Mouse (Mus musculus): ENCODE results near the gene Tfb2m. TPM values are rescaled to one million over a fixed set of nuclear protein-coding genes. Genes with fewer than 3 reads are reported as not detected.

Tfb2m gene
- 82.7 and 125 TPM in 2 replicates for polyA plus RNA-seq (2012; ENCODE audit: insufficient read depth, insufficient read length, missing spikeins)

DNA sequence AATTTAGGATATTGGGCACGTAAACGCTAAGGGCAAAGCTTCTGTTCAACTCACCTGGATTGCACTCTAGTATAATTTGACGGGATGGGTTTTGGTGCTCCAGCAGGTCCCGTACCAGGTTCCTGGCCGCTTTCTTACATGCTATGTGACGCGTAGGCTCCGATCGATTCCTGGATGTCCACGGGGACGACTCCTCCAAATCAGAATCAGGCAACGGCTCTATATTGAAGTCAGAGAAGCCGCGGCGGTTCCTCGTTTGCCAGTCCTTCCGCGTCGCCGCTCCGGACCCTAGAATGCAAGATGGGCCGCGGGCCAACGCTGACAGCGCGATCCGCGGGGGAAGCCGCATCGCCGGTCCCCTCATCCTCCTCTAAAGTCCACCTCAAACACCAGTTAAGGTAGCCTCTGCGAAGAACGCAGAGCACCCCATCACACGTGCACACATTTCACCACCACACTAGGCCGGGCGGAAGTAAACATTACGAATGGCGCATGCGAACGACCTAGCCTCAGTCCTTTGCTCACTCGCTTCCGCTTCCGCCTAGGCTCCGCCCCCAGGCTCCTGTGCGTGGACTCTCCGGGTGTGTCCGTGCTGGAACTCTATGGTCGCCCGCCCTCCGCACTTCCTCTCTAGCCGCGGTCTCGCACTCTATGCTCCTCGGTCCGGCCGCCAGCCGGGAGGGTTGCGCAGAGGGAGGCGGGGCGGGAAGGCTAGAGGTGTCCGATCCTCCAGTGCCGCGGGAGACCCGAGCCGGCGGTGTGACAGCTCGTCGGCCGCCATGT, at the start of gene Tfb2m, which contains the start of gene Cnst:
Gene Tfb2m, minus strand, starts transcription at position 500 of the 783 bp plus-strand sequence.
Gene Cnst, plus strand, starts transcription at position 603 of the 783 bp plus-strand sequence.
- Histone ChIP-seq H3K4me1 (ENCODE audit: control insufficient read depth, insufficient read depth, insufficient read length, low read length) (peaks cover 14% of the 10 kb centered on the region), H3K4me3 (ENCODE audit: insufficient read depth, low read depth, low read length) (peak within 1 kb of the TSS; percentile 83), H3K27ac (replicated peaks; ENCODE audit: low read depth, low read length) (peak within 1 kb of the TSS; percentile 60)

- Histone ChIP-seq H3K27ac (replicated peaks; ENCODE audit: low read depth, low read length) (no peak overlapping the region), H3K4me3 (ENCODE audit: insufficient read depth, low read depth, low read length) (no peak overlapping the region), H3K4me1 (ENCODE audit: control insufficient read depth, insufficient read depth, insufficient read length, low read length) (peaks cover 22% of the 10 kb centered on the region)
Observed at GRCm38 (mm10) chr1:179592972-179593371, 46.9 kb upstream of the Tfb2m start.

- no peak overlapping the region for H3K4me3 ChIP-seq (ENCODE audit: insufficient read depth, low read depth, low read length)
- H3K4me1 ChIP-seq (ENCODE audit: control insufficient read depth, insufficient read depth, insufficient read length, low read length): peaks cover 28% of the 10 kb centered on the region
- no peak overlapping the region for H3K27ac ChIP-seq (replicated peaks; ENCODE audit: low read depth, low read length)
Observed at GRCm38 (mm10) chr1:179592143-179592542, 46.1 kb upstream of the Tfb2m start.

GRCm38 (mm10) chr1:179591639-179592038, 45.6 kb upstream of the Tfb2m start:
- no peak overlapping the region for H3K27ac ChIP-seq (replicated peaks; ENCODE audit: low read depth, low read length)
- peaks cover 33% of the 10 kb centered on the region for H3K4me1 ChIP-seq (ENCODE audit: control insufficient read depth, insufficient read depth, insufficient read length, low read length)
- H3K4me3 ChIP-seq (ENCODE audit: insufficient read depth, low read depth, low read length): no peak overlapping the region

- Histone ChIP-seq H3K4me3 (ENCODE audit: insufficient read depth, low read depth, low read length) (no peak overlapping the region), H3K27ac (replicated peaks; ENCODE audit: low read depth, low read length) (peak overlapping the region; percentile 75), H3K4me1 (ENCODE audit: control insufficient read depth, insufficient read depth, insufficient read length, low read length) (peaks cover 55% of the 10 kb centered on the region)
Observed at GRCm38 (mm10) chr1:179588230-179588629, 42.2 kb upstream of the Tfb2m start.

DNA sequence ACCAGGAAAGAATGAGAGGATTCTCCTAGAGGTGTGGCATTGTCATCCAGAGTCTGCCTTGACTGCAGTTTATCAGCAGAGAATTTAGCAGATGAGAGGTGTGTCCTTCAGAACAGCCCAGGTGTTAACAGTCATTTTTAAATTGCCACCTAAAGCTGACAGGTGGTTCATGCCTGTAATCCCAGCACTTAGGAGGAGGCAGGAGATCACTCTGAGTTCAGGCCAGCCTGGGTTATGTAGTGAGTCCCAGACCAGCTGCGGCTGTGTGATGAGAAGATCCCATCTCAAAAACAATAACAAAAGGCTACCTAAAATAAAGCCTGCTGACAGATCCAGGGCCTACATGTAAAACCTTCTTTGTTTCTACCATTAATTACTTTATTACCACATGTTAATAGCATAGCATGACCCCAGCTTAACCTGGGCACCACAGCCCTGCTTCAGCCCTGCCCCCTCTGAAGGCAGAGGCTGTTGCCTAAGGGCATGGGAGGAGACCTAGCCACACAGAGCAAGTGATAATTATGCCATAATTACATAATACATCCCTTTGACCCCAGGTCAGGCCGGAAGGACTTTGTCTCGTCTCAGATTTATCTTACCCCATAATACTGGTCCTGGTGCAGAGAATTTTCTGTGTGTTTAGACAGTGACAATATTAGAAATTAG, 40.5 kb upstream of the Tfb2m start:
- Histone ChIP-seq H3K4me1 (ENCODE audit: control insufficient read depth, insufficient read depth, insufficient read length, low read length) (peaks cover 58% of the 10 kb centered on the region), H3K4me3 (ENCODE audit: insufficient read depth, low read depth, low read length) (no peak overlapping the region), H3K27ac (replicated peaks; ENCODE audit: low read depth, low read length) (peak overlapping the region; percentile 75)

DNA sequence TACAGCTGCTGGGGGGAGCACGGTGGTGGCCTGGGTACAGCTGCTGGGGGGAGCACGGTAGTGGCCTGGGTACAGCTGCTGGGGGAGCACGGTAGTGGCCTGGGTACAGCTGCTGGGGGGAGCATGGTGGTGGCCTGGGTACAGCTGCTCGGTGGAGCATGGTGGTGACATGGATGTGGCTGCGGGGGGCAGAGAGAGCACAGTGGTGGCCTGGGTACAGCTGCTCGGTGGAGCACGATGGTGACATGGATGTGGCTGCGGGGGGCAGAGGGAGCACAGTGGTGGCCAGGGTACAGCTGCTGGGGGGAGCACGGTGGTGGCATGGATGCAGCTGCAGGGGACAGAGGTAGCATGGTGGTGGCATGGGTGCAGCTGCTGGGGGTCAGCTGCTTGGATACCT, 39.6 kb upstream of the Tfb2m start:
- H3K4me3 ChIP-seq (ENCODE audit: insufficient read depth, low read depth, low read length): no peak overlapping the region
- H3K4me1 ChIP-seq (ENCODE audit: control insufficient read depth, insufficient read depth, insufficient read length, low read length): peaks cover 60% of the 10 kb centered on the region
- H3K27ac ChIP-seq (replicated peaks; ENCODE audit: low read depth, low read length): 0 out of 2 replicates have a peak overlapping the region, but pooled peaks have one; percentile 10

DNA sequence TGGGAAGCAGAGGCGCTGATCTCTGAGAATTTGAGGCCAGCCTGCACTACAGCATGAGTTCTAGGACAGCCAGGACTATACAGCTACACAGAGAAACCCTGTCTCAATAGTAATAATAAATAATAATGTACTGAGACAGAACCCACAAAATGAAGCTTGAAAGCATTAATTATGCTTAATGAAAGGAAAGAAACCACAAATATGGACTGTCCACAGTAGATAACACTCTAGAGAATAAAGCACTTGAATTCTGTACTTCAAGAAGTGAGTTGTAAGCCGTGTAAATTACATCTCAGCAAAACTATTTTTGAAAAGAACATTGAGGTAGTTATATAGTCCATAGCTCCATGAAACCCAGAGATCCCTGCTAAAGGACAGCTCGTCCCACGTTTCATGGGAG, 38.2 kb upstream of the Tfb2m start:
- Histone ChIP-seq H3K27ac (replicated peaks; ENCODE audit: low read depth, low read length) (peak overlapping the region; percentile 32; the same call in 1 of the 2 replicates), H3K4me1 (ENCODE audit: control insufficient read depth, insufficient read depth, insufficient read length, low read length) (peaks cover 61% of the 10 kb centered on the region)

GRCm38 (mm10) chr1:179583090-179583489, 37.0 kb upstream of the Tfb2m start:
- peak overlapping the region; percentile 75 for H3K27ac ChIP-seq (replicated peaks; ENCODE audit: low read depth, low read length)
- peaks cover 63% of the 10 kb centered on the region for H3K4me1 ChIP-seq (ENCODE audit: control insufficient read depth, insufficient read depth, insufficient read length, low read length)
- H3K4me3 ChIP-seq (ENCODE audit: insufficient read depth, low read depth, low read length): no peak overlapping the region

More for the DNA sequence above, 38.2 kb upstream of the Tfb2m start:
- no peak overlapping the region for H3K4me3 ChIP-seq (ENCODE audit: insufficient read depth, low read depth, low read length)

GRCm38 (mm10) chr1:179582021-179582433, 36.0 kb upstream of the Tfb2m start:
- Histone ChIP-seq H3K4me3 (ENCODE audit: insufficient read depth, low read depth, low read length) (no peak overlapping the region), H3K27ac (replicated peaks; ENCODE audit: low read depth, low read length) (peak overlapping the region; percentile 80), H3K4me1 (ENCODE audit: control insufficient read depth, insufficient read depth, insufficient read length, low read length) (peaks cover 53% of the 10 kb centered on the region)

- peaks cover 47% of the 10 kb centered on the region for H3K4me1 ChIP-seq (ENCODE audit: control insufficient read depth, insufficient read depth, insufficient read length, low read length)
- H3K4me3 ChIP-seq (ENCODE audit: insufficient read depth, low read depth, low read length): no peak overlapping the region
- peak overlapping the region; percentile 80 for H3K27ac ChIP-seq (replicated peaks; ENCODE audit: low read depth, low read length)
Observed at GRCm38 (mm10) chr1:179581422-179581821, 35.4 kb upstream of the Tfb2m start.

- H3K27ac ChIP-seq (replicated peaks; ENCODE audit: low read depth, low read length): peak overlapping the region; percentile 35; the same call in 1 of the 2 replicates
- H3K4me3 ChIP-seq (ENCODE audit: insufficient read depth, low read depth, low read length): no peak overlapping the region
- H3K4me1 ChIP-seq (ENCODE audit: control insufficient read depth, insufficient read depth, insufficient read length, low read length): peaks cover 38% of the 10 kb centered on the region
Observed at GRCm38 (mm10) chr1:179580200-179580599, 34.1 kb upstream of the Tfb2m start.

GRCm38 (mm10) chr1:179578625-179579024, 32.6 kb upstream of the Tfb2m start:
- Histone ChIP-seq H3K4me1 (ENCODE audit: control insufficient read depth, insufficient read depth, insufficient read length, low read length) (peaks cover 37% of the 10 kb centered on the region), H3K4me3 (ENCODE audit: insufficient read depth, low read depth, low read length) (no peak overlapping the region), H3K27ac (replicated peaks; ENCODE audit: low read depth, low read length) (no peak overlapping the region)

GRCm38 (mm10) chr1:179573650-179574206, 27.7 kb upstream of the Tfb2m start:
- Histone ChIP-seq H3K4me1 (ENCODE audit: control insufficient read depth, insufficient read depth, insufficient read length, low read length) (peaks cover 37% of the 10 kb centered on the region), H3K27ac (replicated peaks; ENCODE audit: low read depth, low read length) (no peak overlapping the region; the same call in 1 of the 2 replicates), H3K4me3 (ENCODE audit: insufficient read depth, low read depth, low read length) (no peak overlapping the region)

- H3K4me3 ChIP-seq (ENCODE audit: insufficient read depth, low read depth, low read length): no peak overlapping the region
- no peak overlapping the region for H3K27ac ChIP-seq (replicated peaks; ENCODE audit: low read depth, low read length)
- peaks cover 45% of the 10 kb centered on the region for H3K4me1 ChIP-seq (ENCODE audit: control insufficient read depth, insufficient read depth, insufficient read length, low read length)
Observed at GRCm38 (mm10) chr1:179571686-179572085, 25.6 kb upstream of the Tfb2m start.

Measured in brown adipose tissue, adult 24 weeks (tissue).